Mouse (Mus musculus) olfactory bulb, adult 2 months (tissue): ENCODE measurements around the gene Arhgef33.

ENCODE experiments used
- CTCF ChIP-seq: fragments of 200-500 bp; IDR thresholded peaks from 2 replicates; pipeline ENCODE4 v1.5.1; 2012; ENCODE audit warnings: low read depth, mild to moderate bottlenecking, low read length, moderate library complexity; ENCODE audit not compliant: insufficient read depth
- POLR2A ChIP-seq: fragments of 200-500 bp; IDR thresholded peaks from 2 replicates; pipeline ENCODE4 v1.6.1; 2012; ENCODE audit warnings: mild to moderate bottlenecking, low read depth, low read length, moderate library complexity; ENCODE audit not compliant: insufficient read depth

- TF ChIP-seq POLR2A (no peak), CTCF (no peak)
These were observed 27.7 kb upstream of the Arhgef33 start for GRCm38 (mm10) chr17:80279340-80280070.
